Mouse (Mus musculus) heart, embryonic 14.5 days (tissue): ENCODE results near the gene Armc3. TPM values are rescaled to one million over a fixed set of nuclear protein-coding genes. Genes with fewer than 3 reads are reported as not detected.

Experiments used
- ATAC-seq: fragments of 200-750 bp; cut with Nextera tagmentation; 2 replicates; pipeline ENCODE4 v1.8.0; 2017; ENCODE audit warnings: low read depth, moderate TSS enrichment; ENCODE audit not compliant: insufficient number of reproducible peaks, insufficient read depth, low FRiP score
- H3K27ac ChIP-seq, 2 experiments: fragments of 200-500 bp in 1 of 2; fragments of 300-500 bp in 1 of 2; sonication (generic) in 1 of 2; replicated peaks in 1 of 2; 2 replicates each; pipeline ENCODE4 v1.5.1; 2012 to 2014; ENCODE audit warnings: low read depth in 2 of 2, low read length in 2 of 2, control low read depth in 1 of 2, mild to moderate bottlenecking in 1 of 2, mixed read lengths in 1 of 2; ENCODE audit not compliant: control insufficient read depth in 1 of 2, insufficient read depth in 1 of 2
- H3K27me3 ChIP-seq: fragments of 300-500 bp; sonication (generic); 2 replicates; pipeline ENCODE4 v1.6.1; 2014; ENCODE audit warnings: mild to moderate bottlenecking, low read length, control low read depth; ENCODE audit not compliant: control insufficient read depth, insufficient read depth
- H3K36me3 ChIP-seq: fragments of 300-500 bp; sonication (generic); 2 replicates; pipeline ENCODE4 v1.6.1; 2014; ENCODE audit warnings: mild to moderate bottlenecking, control low read depth, low read length, mixed read lengths; ENCODE audit not compliant: control insufficient read depth, insufficient read depth
- H3K4me1 ChIP-seq, 2 experiments: fragments of 200-500 bp in 1 of 2; fragments of 300-500 bp in 1 of 2; sonication (generic) in 1 of 2; 2 replicates each; pipeline ENCODE4 v1.6.1; 2012 to 2014; ENCODE audit warnings: low read length in 2 of 2, control low read depth in 1 of 2, mixed read lengths in 1 of 2; ENCODE audit not compliant: control insufficient read depth in 2 of 2, insufficient read depth in 2 of 2
- H3K4me2 ChIP-seq: fragments of 300-500 bp; sonication (generic); 2 replicates; pipeline ENCODE4 v1.6.1; 2014; ENCODE audit warnings: mild to moderate bottlenecking, low read length
- H3K4me3 ChIP-seq, 2 experiments: fragments of 200-500 bp in 1 of 2; fragments of 300-500 bp in 1 of 2; sonication (generic) in 1 of 2; 2 replicates each; pipeline ENCODE4 v1.5.1; 2012 to 2014; ENCODE audit warnings: low read length in 2 of 2, mild to moderate bottlenecking in 2 of 2, control low read depth in 1 of 2, low read depth in 1 of 2, moderate library complexity in 1 of 2; ENCODE audit not compliant: control insufficient read depth in 1 of 2, insufficient read depth in 1 of 2
- H3K9ac ChIP-seq: fragments of 300-500 bp; sonication (generic); 2 replicates; pipeline ENCODE4 v1.6.1; 2014; ENCODE audit warnings: mild to moderate bottlenecking, low read length
- H3K9me3 ChIP-seq: fragments of 300-500 bp; sonication (generic); 2 replicates; pipeline ENCODE4 v1.6.1; 2016; ENCODE audit warnings: low read length, control low read depth; ENCODE audit not compliant: control insufficient read depth
- WGBS: fragments of 180-500 bp; shearing (Covaris S2); extraction: QIAGEN DNeasy Blood & Tissue Kit; methylation state at CpG from one replicate; pipeline ENCODE4 v1.1.7; 2014; 5-methylcytosine and 5-hydroxymethylcytosine counted together
- polyA plus RNA-seq: library from polyadenylated mRNA; unstranded; fragments of >200 nt; fragmentation: Nextera tagmentation; extraction: Ambion mirVana; gene quantifications from 2 replicates; pipeline ENCODE4 v1.2.1, GENCODE M21; 2014

Gene Armc3
- polyA plus RNA-seq, 1 experiment from 2014 or later: not detected

- WGBS: 77% methylated on average over 4 of the region's 4 CpGs
- H3K4me1 ChIP-seq: no peaks in the 10 kb centered on the region
- H3K27ac ChIP-seq: no peak overlapping the region
- H3K4me3 ChIP-seq: no peak overlapping the region
- H3K9me3 ChIP-seq: no peaks in the 10 kb centered on the region
- no peak overlapping the region for H3K4me2 ChIP-seq
- H3K27me3 ChIP-seq: no peaks in the 10 kb centered on the region
- H3K36me3 ChIP-seq: no peaks in the 10 kb centered on the region
- no peak overlapping the region for H3K9ac ChIP-seq
- no peak for ATAC-seq
Observed at GRCm38 (mm10) chr2:19327811-19328210, 128.7 kb downstream of the Armc3 start.

GRCm38 (mm10) chr2:19343901-19344635, 145.0 kb downstream of the Armc3 start:
- H3K4me1 ChIP-seq: peaks cover 0 to 3% of the 10 kb centered on the region in 2 experiments; a peak in 2 of 4 replicates
- peak overlapping the region; percentile 12 to 22; a peak in 3 of 4 replicates for H3K4me3 ChIP-seq
- WGBS: 37% methylated on average over 10 of the region's 10 CpGs
- no peak for ATAC-seq
- H3K9me3 ChIP-seq: no peaks in the 10 kb centered on the region
- H3K27me3 ChIP-seq: no peaks in the 10 kb centered on the region
- peak overlapping the region; percentile 60 for H3K4me2 ChIP-seq
- no peaks in the 10 kb centered on the region for H3K36me3 ChIP-seq
- peak overlapping the region in 1 of 2 experiments; percentile 24; a peak in 1 of 4 replicates for H3K27ac ChIP-seq
- peak overlapping the region; percentile 48 for H3K9ac ChIP-seq

GRCm38 (mm10) chr2:19344636-19345413, 145.7 kb downstream of the Armc3 start:
- Histone ChIP-seq H3K27ac (peak overlapping the region in 1 of 2 experiments; percentile 24; a peak in 1 of 4 replicates), H3K36me3 (no peaks in the 10 kb centered on the region), H3K4me1 (peaks cover 0 to 3% of the 10 kb centered on the region in 2 experiments; a peak in 2 of 4 replicates), H3K4me3 (peak overlapping the region; percentile 12 to 22; a peak in 3 of 4 replicates), H3K9ac (peak overlapping the region; percentile 48), H3K4me2 (peak overlapping the region; percentile 60), H3K9me3 (no peaks in the 10 kb centered on the region), H3K27me3 (no peaks in the 10 kb centered on the region)
- ATAC-seq: no peak
- 20% methylated on average over 17 of the region's 20 CpGs for WGBS

- ATAC-seq: no peak
- no peaks in the 10 kb centered on the region for H3K9me3 ChIP-seq
- H3K4me3 ChIP-seq: no peak overlapping the region
- H3K4me2 ChIP-seq: no peak overlapping the region
- no peaks in the 10 kb centered on the region for H3K27me3 ChIP-seq
- no peaks in the 10 kb centered on the region for H3K36me3 ChIP-seq
- no peak overlapping the region for H3K9ac ChIP-seq
- no peak overlapping the region for H3K27ac ChIP-seq
- peaks cover 0 to 3% of the 10 kb centered on the region in 2 experiments; a peak in 2 of 4 replicates for H3K4me1 ChIP-seq
- WGBS: 68% methylated on average over 5 of the region's 5 CpGs
Observed at GRCm38 (mm10) chr2:19345414-19345964, 146.4 kb downstream of the Armc3 start.

- 41% methylated on average over 3 of the region's 3 CpGs for WGBS
- Histone ChIP-seq H3K27me3 (no peaks in the 10 kb centered on the region), H3K27ac (no peak overlapping the region), H3K9me3 (no peaks in the 10 kb centered on the region), H3K4me3 (no peak overlapping the region), H3K9ac (no peak overlapping the region), H3K4me2 (no peak overlapping the region), H3K36me3 (no peaks in the 10 kb centered on the region), H3K4me1 (peaks cover 0 to 3% of the 10 kb centered on the region in 2 experiments; a peak in 2 of 4 replicates)
- no peak for ATAC-seq
Observed at GRCm38 (mm10) chr2:19348454-19348853, 149.4 kb downstream of the Armc3 start.

- H3K9ac ChIP-seq: no peak overlapping the region
- 81% methylated on average over 5 of the region's 5 CpGs for WGBS
Observed at GRCm38 (mm10) chr2:19350167-19350566, 151.1 kb downstream of the Armc3 start.

GRCm38 (mm10) chr2:19351615-19352253, 152.6 kb downstream of the Armc3 start:
- ATAC-seq: no peak
- Histone ChIP-seq H3K9me3 (no peaks in the 10 kb centered on the region), H3K4me3 (no peak overlapping the region), H3K4me2 (no peak overlapping the region), H3K27me3 (no peaks in the 10 kb centered on the region), H3K27ac (no peak overlapping the region), H3K4me1 (no peaks in the 10 kb centered on the region; a peak in 1 of 4 replicates), H3K9ac (no peak overlapping the region), H3K36me3 (no peaks in the 10 kb centered on the region)
- 87% methylated on average over 1 of the region's 1 CpGs for WGBS

More at GRCm38 (mm10) chr2:19350167-19350566, 151.1 kb downstream of the Armc3 start:
- Histone ChIP-seq H3K4me1 (no peaks in the 10 kb centered on the region; a peak in 1 of 4 replicates), H3K9me3 (no peaks in the 10 kb centered on the region), H3K27ac (no peak overlapping the region), H3K4me3 (no peak overlapping the region), H3K27me3 (no peaks in the 10 kb centered on the region), H3K36me3 (no peaks in the 10 kb centered on the region), H3K4me2 (no peak overlapping the region)
- no peak for ATAC-seq
